Mouse (Mus musculus) kidney, embryonic 16.5 days (tissue): ENCODE results near the gene Kif1c. TPM values are rescaled to one million over a fixed set of nuclear protein-coding genes. Genes with fewer than 3 reads are reported as not detected.

Experiments used
- ATAC-seq: fragments of 200-750 bp; cut with Nextera tagmentation; 2 replicates; pipeline ENCODE4 v1.8.0; 2017; ENCODE audit warnings: moderate TSS enrichment; ENCODE audit not compliant: low FRiP score, low TSS enrichment
- H3K27ac ChIP-seq: fragments of 300-500 bp; sonication (generic); 2 replicates; pipeline ENCODE4 v1.5.1; 2014; ENCODE audit warnings: low read length
- H3K27me3 ChIP-seq: fragments of 300-500 bp; sonication (generic); 2 replicates; pipeline ENCODE4 v1.6.1; 2014; ENCODE audit warnings: low read length, control low read depth, mixed read lengths; ENCODE audit not compliant: insufficient read depth
- H3K36me3 ChIP-seq: fragments of 300-500 bp; sonication (generic); 2 replicates; pipeline ENCODE4 v1.6.1; 2014; ENCODE audit warnings: low read length, control low read depth, mixed read lengths; ENCODE audit not compliant: insufficient read depth
- H3K4me1 ChIP-seq: fragments of 300-500 bp; sonication (generic); 2 replicates; pipeline ENCODE4 v1.6.1; 2014; ENCODE audit warnings: low read length, control low read depth, mixed read lengths; ENCODE audit not compliant: insufficient read depth
- H3K4me2 ChIP-seq: fragments of 300-500 bp; sonication (generic); replicated peaks from 2 replicates; pipeline ENCODE4 v1.6.1; 2014; ENCODE audit warnings: low read depth, low read length
- H3K4me3 ChIP-seq: fragments of 300-500 bp; sonication (generic); 2 replicates; pipeline ENCODE4 v1.5.1; 2014; ENCODE audit warnings: mild to moderate bottlenecking, low read length
- H3K9ac ChIP-seq: fragments of 300-500 bp; sonication (generic); replicated peaks from 2 replicates; pipeline ENCODE4 v1.6.1; 2014; ENCODE audit warnings: low read length
- H3K9me3 ChIP-seq: fragments of 300-500 bp; sonication (generic); 2 replicates; pipeline ENCODE4 v1.6.1; 2016; ENCODE audit warnings: low read length, control low read depth
- WGBS: fragments of 180-500 bp; shearing (Covaris S2); extraction: QIAGEN DNeasy Blood & Tissue Kit; methylation state at CpG from one replicate; pipeline ENCODE4 v1.1.7; 2014; 5-methylcytosine and 5-hydroxymethylcytosine counted together
- polyA plus RNA-seq: library from polyadenylated mRNA; unstranded; fragments of >200 nt; fragmentation: Nextera tagmentation; extraction: Ambion mirVana; gene quantifications from 2 replicates; pipeline ENCODE4 v1.2.1, GENCODE M21; 2015

Gene Kif1c
- polyA plus RNA-seq, 1 experiment from 2014 or later, result 3.5 TPM

GRCm38 (mm10) chr11:70730427-70731038, 30.2 kb downstream of the Kif1c start:
- Histone ChIP-seq H3K4me1 (no peaks in the 10 kb centered on the region), H3K27me3 (no peaks in the 10 kb centered on the region), H3K9ac (no peak overlapping the region), H3K9me3 (no peaks in the 10 kb centered on the region), H3K36me3 (peaks cover 36% of the 10 kb centered on the region), H3K4me3 (no peak overlapping the region), H3K4me2 (no peak overlapping the region), H3K27ac (no peak overlapping the region)
- 79% methylated on average over 9 of the region's 9 CpGs for WGBS
- no peak for ATAC-seq

- ATAC-seq, result no peak
- 75% methylated on average over 5 of the region's 5 CpGs for WGBS
Observed at GRCm38 (mm10) chr11:70731178-70731577, 30.8 kb downstream of the Kif1c start.

DNA sequence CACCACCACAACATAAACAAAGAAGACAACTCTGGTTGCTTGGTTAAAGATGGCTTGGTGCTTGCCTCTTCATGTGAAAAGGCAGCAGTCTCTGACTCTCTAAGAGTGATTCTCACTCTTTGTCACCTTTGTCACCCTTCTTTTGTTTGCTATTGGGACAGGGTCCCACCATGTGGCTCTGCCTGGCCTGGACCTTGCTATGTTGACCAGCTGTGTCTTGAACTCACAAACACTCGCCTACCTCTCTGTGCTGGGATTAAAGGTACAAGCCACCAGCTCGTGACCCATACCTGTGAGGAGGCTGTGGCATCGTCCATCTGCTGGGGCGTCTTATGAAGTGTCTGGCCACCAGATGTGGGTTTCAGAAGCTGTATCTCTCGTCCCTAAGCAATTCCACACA, 32.9 kb downstream of the Kif1c start:
- no peak for ATAC-seq
- H3K4me1 ChIP-seq, result no peaks in the 10 kb centered on the region
- H3K9me3 ChIP-seq, result no peaks in the 10 kb centered on the region
- H3K36me3 ChIP-seq, result peaks cover 8% of the 10 kb centered on the region; the same call in 1 of the 2 replicates
- no peak overlapping the region for H3K4me3 ChIP-seq
- no peak overlapping the region for H3K4me2 ChIP-seq
- 62% methylated on average over 5 of the region's 5 CpGs for WGBS
- no peaks in the 10 kb centered on the region for H3K27me3 ChIP-seq
- H3K27ac ChIP-seq, result no peak overlapping the region
- no peak overlapping the region for H3K9ac ChIP-seq

More at GRCm38 (mm10) chr11:70731178-70731577, 30.8 kb downstream of the Kif1c start:
- no peak overlapping the region for H3K9ac ChIP-seq
- H3K36me3 ChIP-seq, result peaks cover 29% of the 10 kb centered on the region
- H3K4me2 ChIP-seq, result no peak overlapping the region
- H3K4me1 ChIP-seq, result no peaks in the 10 kb centered on the region
- no peak overlapping the region for H3K4me3 ChIP-seq
- no peak overlapping the region for H3K27ac ChIP-seq
- no peaks in the 10 kb centered on the region for H3K27me3 ChIP-seq
- H3K9me3 ChIP-seq, result no peaks in the 10 kb centered on the region

- 56% methylated on average over 5 of the region's 5 CpGs for WGBS
- no peaks in the 10 kb centered on the region for H3K27me3 ChIP-seq
- no peak for ATAC-seq
Observed at GRCm38 (mm10) chr11:70737749-70738148, 37.4 kb downstream of the Kif1c start.

DNA sequence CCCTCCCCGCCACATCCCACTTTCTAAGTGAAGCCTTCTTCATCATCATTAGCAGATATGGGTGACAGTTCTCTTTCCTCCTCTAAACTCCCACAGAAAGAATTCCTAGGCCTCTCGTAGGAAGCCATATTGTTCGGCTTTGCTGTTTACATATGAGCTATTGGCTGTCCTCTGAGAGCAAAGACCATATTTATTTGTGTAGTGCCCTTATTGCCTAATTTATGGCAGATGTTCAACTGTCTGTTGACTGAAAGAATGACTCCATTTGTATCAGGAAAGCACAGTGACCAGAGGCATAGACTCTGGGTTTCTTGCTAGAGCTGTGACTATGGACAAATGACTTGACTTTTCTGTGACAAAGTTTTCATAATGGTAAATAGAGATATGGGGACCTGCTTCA, 41.3 kb downstream of the Kif1c start:
- no peak overlapping the region for H3K27ac ChIP-seq
- 90% methylated on average over 3 of the region's 3 CpGs for WGBS
- H3K36me3 ChIP-seq, result no peaks in the 10 kb centered on the region
- no peak for ATAC-seq
- no peak overlapping the region for H3K4me3 ChIP-seq
- no peak overlapping the region for H3K9ac ChIP-seq
- no peaks in the 10 kb centered on the region for H3K9me3 ChIP-seq
- no peaks in the 10 kb centered on the region for H3K27me3 ChIP-seq
- H3K4me2 ChIP-seq, result no peak overlapping the region
- H3K4me1 ChIP-seq, result no peaks in the 10 kb centered on the region

More at GRCm38 (mm10) chr11:70737749-70738148, 37.4 kb downstream of the Kif1c start:
- Histone ChIP-seq H3K27ac (no peak overlapping the region), H3K4me1 (no peaks in the 10 kb centered on the region), H3K4me2 (no peak overlapping the region), H3K4me3 (no peak overlapping the region), H3K9me3 (no peaks in the 10 kb centered on the region), H3K9ac (no peak overlapping the region), H3K36me3 (no peaks in the 10 kb centered on the region)

DNA sequence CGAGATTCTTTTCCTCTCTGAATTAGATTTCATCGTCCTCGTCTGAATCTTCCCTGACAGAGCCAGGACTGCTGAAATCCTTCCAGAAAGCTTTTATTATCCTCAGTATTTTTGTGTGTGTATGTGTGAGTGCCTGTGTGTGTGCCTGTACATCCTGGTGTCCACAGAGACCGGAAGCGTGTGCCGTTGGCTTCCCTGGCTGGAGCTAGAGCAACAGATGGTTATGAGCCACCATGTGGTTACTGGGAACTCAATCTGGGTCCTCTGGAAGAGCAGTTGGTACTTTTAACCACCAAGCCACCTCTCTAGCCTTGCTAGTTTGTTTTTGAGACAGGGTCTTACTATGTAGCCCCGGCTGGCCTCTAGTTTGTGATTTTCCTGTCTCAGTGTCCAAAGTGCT, 41.8 kb downstream of the Kif1c start:
- 86% methylated on average over 7 of the region's 7 CpGs for WGBS
- no peak overlapping the region for H3K9ac ChIP-seq
- no peaks in the 10 kb centered on the region for H3K4me1 ChIP-seq
- H3K4me3 ChIP-seq, result no peak overlapping the region
- ATAC-seq, result no peak
- H3K9me3 ChIP-seq, result no peaks in the 10 kb centered on the region
- no peaks in the 10 kb centered on the region for H3K36me3 ChIP-seq
- H3K4me2 ChIP-seq, result no peak overlapping the region
- H3K27me3 ChIP-seq, result no peaks in the 10 kb centered on the region
- H3K27ac ChIP-seq, result no peak overlapping the region

GRCm38 (mm10) chr11:70742581-70743459, 42.5 kb downstream of the Kif1c start:
- no peaks in the 10 kb centered on the region for H3K36me3 ChIP-seq
- ATAC-seq, result no peak
- no peaks in the 10 kb centered on the region for H3K9me3 ChIP-seq
- WGBS, result 86% methylated on average over 12 of the region's 12 CpGs
- no peak overlapping the region for H3K4me3 ChIP-seq
- no peaks in the 10 kb centered on the region for H3K4me1 ChIP-seq
- no peaks in the 10 kb centered on the region for H3K27me3 ChIP-seq
- no peak overlapping the region for H3K27ac ChIP-seq
- H3K9ac ChIP-seq, result no peak overlapping the region
- no peak overlapping the region for H3K4me2 ChIP-seq

DNA sequence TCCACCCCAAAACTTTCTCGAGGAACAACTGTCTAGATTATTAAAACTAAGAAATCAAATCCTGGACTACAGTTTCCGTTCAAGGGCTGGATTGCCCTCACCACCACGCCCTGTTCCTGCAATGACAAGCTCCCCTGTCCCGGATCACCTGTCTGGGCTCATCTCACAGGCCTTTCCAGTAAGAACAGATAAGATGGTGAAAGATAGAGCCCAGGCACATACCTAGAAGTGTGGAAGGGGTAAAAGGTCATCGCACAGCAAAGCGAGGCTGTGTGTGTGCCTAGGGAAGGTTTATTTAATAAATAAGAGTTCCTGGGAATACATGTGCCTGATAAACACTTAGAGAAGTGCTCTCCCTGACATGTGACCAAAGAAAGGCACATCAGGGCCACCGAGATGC, 45.3 kb downstream of the Kif1c start:
- no peaks in the 10 kb centered on the region for H3K4me1 ChIP-seq
- no peaks in the 10 kb centered on the region for H3K36me3 ChIP-seq
- no peak overlapping the region for H3K9ac ChIP-seq
- WGBS, result 79% methylated on average over 7 of the region's 7 CpGs
- no peak for ATAC-seq
- no peaks in the 10 kb centered on the region for H3K9me3 ChIP-seq
- no peak overlapping the region for H3K27ac ChIP-seq
- H3K4me2 ChIP-seq, result no peak overlapping the region
- H3K27me3 ChIP-seq, result no peaks in the 10 kb centered on the region
- no peak overlapping the region for H3K4me3 ChIP-seq

DNA sequence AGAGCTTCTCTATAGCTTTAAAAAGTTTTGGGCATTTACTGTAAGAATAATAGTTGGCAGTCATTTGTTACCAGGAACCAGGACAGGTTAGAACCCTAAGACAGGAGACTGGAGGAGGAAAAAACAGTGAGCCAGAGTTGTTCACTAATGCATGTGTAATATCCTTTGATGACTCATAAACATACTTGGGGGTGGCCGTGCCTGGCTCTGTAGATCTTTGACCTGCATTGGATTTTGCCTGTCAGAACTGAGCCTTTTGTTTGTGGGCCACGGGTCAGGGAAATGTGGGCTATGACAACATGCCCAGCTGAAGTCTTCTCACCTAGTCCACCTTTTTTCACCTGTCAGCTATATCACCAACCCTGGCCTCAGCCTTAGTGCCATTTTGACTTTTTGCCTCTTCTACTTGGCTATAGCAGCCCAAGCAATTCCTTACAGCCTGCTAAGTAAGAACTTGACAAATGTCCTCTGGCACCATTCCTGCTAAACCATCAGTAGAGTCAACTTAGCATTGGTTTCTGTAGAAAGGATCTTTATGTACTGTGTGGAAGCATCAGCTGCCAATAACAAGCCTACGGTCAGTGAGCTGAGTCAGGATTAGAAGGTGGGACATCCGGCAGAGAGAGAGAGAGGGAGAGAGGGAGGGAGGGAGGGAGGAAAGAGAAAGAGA, 47.7 kb downstream of the Kif1c start:
- ATAC-seq, result no peak
- H3K4me1 ChIP-seq, result no peaks in the 10 kb centered on the region
- no peak overlapping the region for H3K9ac ChIP-seq
- H3K4me3 ChIP-seq, result no peak overlapping the region
- no peaks in the 10 kb centered on the region for H3K36me3 ChIP-seq
- WGBS, result 75% methylated on average over 4 of the region's 4 CpGs
- no peaks in the 10 kb centered on the region for H3K27me3 ChIP-seq
- no peak overlapping the region for H3K27ac ChIP-seq
- H3K9me3 ChIP-seq, result no peaks in the 10 kb centered on the region
- H3K4me2 ChIP-seq, result no peak overlapping the region
